Mouse (Mus musculus): Measurements from ENCODE around the gene Snd1. TPM values are rescaled to one million over a fixed set of nuclear protein-coding genes. Genes with fewer than 3 reads are reported as not detected.

The Snd1 gene
- polyA plus RNA-seq, 1 experiment from 2014 or later = 70.5 TPM

DNA sequence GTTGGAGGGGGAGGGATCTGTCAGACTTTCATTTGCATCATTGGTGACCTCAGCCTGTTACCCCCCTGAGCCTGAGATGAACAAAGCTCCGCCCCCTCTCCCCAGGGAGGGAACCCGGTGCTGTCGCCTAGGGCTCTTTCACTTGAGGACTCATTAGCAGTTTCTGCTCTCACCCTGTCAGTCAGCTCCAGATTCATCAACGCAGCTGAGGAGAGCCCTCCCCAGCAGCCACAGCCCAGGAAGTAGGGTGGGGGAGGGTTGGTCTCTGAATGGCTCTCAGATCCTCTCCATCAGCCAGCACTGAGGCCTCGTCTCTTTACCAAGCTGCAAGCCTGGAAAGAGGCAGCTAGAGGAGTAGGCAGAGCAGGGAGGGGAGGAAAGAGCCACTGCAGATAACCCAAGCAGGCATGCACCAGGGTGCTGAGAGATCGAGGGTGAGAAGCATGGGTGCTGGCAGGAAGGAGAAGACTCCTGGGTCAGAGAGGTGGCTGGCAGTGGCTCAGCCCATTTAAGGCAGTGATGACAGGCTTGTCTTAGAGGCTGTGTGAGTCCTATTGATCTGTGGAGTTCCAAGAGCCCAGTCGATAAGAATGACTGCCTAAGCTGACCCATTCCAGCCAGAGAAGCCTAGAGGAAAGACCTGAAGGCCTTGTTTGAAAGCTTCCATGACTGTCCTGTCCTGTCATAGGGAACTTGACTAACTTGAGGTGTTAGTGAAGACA, 403.2 kb downstream of the Snd1 start:
- 19% methylated on average over 7 of the region's 7 CpGs for WGBS
- Histone ChIP-seq H3K36me3 (no peaks in the 10 kb centered on the region; the same call in 1 of the 2 replicates), H3K4me1 (replicated peaks) (peaks cover 19% of the 10 kb centered on the region), H3K9ac (no peak overlapping the region), H3K27me3 (no peaks in the 10 kb centered on the region), H3K4me2 (no peak overlapping the region), H3K9me3 (replicated peaks) (no peaks in the 10 kb centered on the region), H3K27ac (no peak overlapping the region), H3K4me3 (no peak overlapping the region)
- ATAC-seq (replicated peaks; ENCODE audit: insufficient number of reproducible peaks, insufficient read depth, low FRiP score, low read depth) = 0 out of 2 replicates have a peak, but pooled peaks have one; percentile 7

DNA sequence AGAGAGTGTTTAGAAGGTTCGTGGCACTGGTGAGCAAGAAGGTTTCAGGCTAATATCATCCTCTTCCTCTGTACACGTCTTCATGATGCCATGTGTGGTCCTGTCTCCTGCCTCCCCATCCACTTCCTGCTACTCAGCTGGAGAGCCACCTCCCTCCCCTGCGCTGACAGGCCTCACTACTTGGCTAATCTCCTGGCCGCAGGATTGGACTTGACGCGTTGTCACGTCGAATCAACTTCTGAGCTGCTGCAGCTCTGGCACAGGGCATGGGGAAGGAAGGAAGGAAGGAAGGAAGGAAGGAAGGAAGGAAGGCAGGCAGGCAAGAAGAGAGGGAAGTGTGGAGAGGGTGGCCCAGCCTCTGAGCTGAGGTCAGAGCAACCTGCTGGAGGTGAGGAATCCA, 404.4 kb downstream of the Snd1 start:
- no peak overlapping the region for H3K9ac ChIP-seq
- peaks cover 19% of the 10 kb centered on the region for H3K4me1 ChIP-seq (replicated peaks)
- no peaks in the 10 kb centered on the region for H3K27me3 ChIP-seq
- no peaks in the 10 kb centered on the region for H3K9me3 ChIP-seq (replicated peaks)
- WGBS = 44% methylated on average over 8 of the region's 8 CpGs
- no peak for ATAC-seq (replicated peaks; ENCODE audit: insufficient number of reproducible peaks, insufficient read depth, low FRiP score, low read depth)
- no peak overlapping the region for H3K27ac ChIP-seq
- H3K4me2 ChIP-seq = no peak overlapping the region
- H3K4me3 ChIP-seq = no peak overlapping the region
- H3K36me3 ChIP-seq = no peaks in the 10 kb centered on the region; the same call in 1 of the 2 replicates

DNA sequence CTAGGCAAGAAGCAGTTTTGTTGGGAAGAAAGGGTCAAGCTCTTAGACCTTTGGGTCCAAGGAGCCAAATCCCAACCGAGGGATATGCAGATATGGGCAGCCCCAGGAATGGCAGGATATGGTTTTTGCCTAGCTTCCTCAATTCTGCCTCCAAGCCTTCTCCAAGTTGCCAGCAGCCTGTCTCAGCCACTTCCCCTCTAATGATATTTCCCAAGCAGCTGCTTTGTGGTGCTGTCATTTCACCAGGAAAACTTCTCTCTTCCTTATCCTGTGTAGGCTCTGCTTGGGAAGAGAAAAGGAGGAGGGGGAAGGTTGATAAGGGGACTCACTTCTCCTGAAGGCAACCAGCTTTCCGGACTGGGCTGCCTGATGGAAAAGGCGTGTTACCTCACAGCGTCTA, 406.0 kb downstream of the Snd1 start:
- 55% methylated on average over 4 of the region's 4 CpGs for WGBS

DNA sequence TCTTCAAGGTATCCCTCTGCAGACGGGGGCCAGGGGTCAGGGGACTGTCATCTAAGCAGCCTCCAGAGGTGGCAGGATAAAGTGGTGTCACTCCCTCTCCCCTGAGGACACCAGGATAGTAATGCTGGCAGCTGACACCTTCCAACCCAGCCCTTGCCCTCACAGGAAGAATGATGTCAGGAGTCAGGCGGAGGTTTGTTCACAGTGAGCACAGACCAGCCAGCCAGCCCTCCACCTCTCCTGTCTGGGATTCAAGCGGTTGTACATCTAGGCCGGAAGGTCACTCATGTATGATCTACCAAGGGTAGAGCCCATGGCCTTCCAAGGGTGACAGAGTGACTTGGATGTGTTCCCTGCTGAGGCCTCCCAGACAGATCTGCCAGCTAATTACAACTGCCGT, 408.6 kb downstream of the Snd1 start:
- H3K4me3 ChIP-seq = no peak overlapping the region
- no peak overlapping the region for H3K27ac ChIP-seq
- WGBS = 66% methylated on average over 5 of the region's 5 CpGs
- H3K9me3 ChIP-seq (replicated peaks) = no peaks in the 10 kb centered on the region
- no peak overlapping the region for H3K4me2 ChIP-seq
- no peak for ATAC-seq (replicated peaks; ENCODE audit: insufficient number of reproducible peaks, insufficient read depth, low FRiP score, low read depth)
- peaks cover 22% of the 10 kb centered on the region for H3K36me3 ChIP-seq
- H3K4me1 ChIP-seq (replicated peaks) = peaks cover 9% of the 10 kb centered on the region
- H3K27me3 ChIP-seq = no peaks in the 10 kb centered on the region
- no peak overlapping the region for H3K9ac ChIP-seq

More for the DNA sequence above, 406.0 kb downstream of the Snd1 start:
- no peaks in the 10 kb centered on the region for H3K27me3 ChIP-seq
- peaks cover 10% of the 10 kb centered on the region for H3K36me3 ChIP-seq
- H3K27ac ChIP-seq = no peak overlapping the region
- H3K9me3 ChIP-seq (replicated peaks) = no peaks in the 10 kb centered on the region
- 0 out of 2 replicates have a peak, but pooled peaks have one; percentile 6 for ATAC-seq (replicated peaks; ENCODE audit: insufficient number of reproducible peaks, insufficient read depth, low FRiP score, low read depth)
- H3K4me2 ChIP-seq = no peak overlapping the region
- no peak overlapping the region for H3K9ac ChIP-seq
- peaks cover 19% of the 10 kb centered on the region for H3K4me1 ChIP-seq (replicated peaks)
- no peak overlapping the region for H3K4me3 ChIP-seq

DNA sequence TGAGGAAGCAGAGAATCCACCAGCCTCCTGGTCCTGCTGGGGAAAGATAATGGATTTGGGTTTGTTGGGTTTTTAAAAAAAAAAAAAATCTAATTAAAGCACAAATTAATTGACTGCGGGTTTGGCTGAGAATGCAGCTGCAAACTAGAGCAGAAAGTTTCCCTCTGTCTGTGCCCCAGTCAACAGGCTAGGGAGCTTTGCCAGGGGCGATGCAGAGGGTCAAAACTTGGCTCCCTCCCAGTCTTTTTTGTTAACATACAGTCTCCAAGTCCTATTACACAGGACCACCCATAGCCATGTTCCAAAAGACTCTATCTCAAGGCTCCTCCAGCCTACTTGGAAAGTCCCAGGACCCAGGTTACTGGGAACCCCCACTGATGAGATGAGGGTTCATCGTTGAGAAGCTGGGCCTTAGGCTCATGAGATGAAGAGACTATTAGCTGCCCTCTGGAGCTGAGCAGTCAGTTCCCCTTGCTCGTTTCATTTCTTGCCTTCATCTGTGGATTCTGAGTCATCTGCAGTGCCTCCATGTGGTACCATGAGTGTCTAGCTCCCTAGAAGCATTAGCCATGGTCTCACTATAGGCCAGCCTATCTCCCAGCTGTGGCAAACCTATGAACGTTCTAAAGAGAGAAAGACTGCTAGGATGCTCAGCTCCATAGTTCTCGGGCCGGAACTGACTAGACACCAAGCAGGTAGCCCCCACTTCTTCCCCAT, 411.9 kb downstream of the Snd1 start:
- Histone ChIP-seq H3K4me3 (no peak overlapping the region), H3K4me2 (no peak overlapping the region), H3K9me3 (replicated peaks) (no peaks in the 10 kb centered on the region), H3K36me3 (peaks cover 39% of the 10 kb centered on the region), H3K27ac (no peak overlapping the region), H3K9ac (no peak overlapping the region), H3K27me3 (no peaks in the 10 kb centered on the region), H3K4me1 (replicated peaks) (no peaks in the 10 kb centered on the region)
- 86% methylated on average over 7 of the region's 7 CpGs for WGBS
- no peak for ATAC-seq (replicated peaks; ENCODE audit: insufficient number of reproducible peaks, insufficient read depth, low FRiP score, low read depth)

DNA sequence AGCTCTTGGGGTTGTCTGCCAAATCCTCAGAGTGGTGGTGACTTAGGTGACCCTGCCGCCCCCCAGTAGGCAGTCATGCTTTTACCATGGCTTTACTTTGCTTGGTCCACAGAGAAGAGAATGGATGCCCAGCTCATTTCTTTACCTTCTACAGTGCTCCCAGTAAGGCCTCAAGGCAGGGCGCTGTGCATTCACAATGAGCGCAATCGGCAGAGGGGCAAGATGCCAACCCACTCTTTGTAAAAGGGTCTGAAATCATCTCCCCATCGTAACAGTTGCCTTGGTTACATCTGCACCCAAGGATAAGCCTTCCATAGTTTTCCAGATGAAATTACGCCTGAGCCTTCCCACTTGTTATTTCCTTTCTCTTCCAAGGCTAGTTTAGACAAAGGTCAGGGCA, 415.5 kb downstream of the Snd1 start:
- H3K4me1 ChIP-seq (replicated peaks) = peaks cover 10% of the 10 kb centered on the region; the same call in 1 of the 2 replicates
- H3K9ac ChIP-seq = no peak overlapping the region
- ATAC-seq (replicated peaks; ENCODE audit: insufficient number of reproducible peaks, insufficient read depth, low FRiP score, low read depth) = no peak
- no peak overlapping the region for H3K4me3 ChIP-seq
- H3K9me3 ChIP-seq (replicated peaks) = no peaks in the 10 kb centered on the region
- H3K36me3 ChIP-seq = peaks cover 34% of the 10 kb centered on the region
- no peaks in the 10 kb centered on the region for H3K27me3 ChIP-seq
- 92% methylated on average over 6 of the region's 6 CpGs for WGBS
- no peak overlapping the region for H3K4me2 ChIP-seq
- H3K27ac ChIP-seq = no peak overlapping the region

DNA sequence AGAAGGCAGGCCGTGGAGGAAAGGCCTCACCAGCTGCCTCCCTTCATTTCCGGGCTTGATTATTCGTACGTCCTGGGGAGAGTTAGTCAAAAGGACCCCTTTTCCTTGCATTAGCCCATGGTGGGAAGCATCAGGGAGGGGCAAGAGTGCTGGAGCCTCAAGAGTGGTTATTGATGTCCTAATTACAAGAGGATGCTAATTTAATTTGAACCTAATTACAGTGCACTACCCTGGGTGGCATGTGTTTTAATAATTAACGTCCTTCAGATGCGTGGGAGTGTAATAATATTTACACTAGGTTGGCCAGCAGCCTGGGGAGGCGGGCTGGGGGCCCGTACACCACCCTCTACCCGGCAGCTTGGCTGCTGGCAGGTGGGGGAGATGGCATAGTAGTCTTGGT, 416.5 kb downstream of the Snd1 start:
- ATAC-seq (replicated peaks; ENCODE audit: insufficient number of reproducible peaks, insufficient read depth, low FRiP score, low read depth) = no peak
- H3K9me3 ChIP-seq (replicated peaks) = no peaks in the 10 kb centered on the region
- H3K36me3 ChIP-seq = peaks cover 28% of the 10 kb centered on the region
- H3K9ac ChIP-seq = no peak overlapping the region
- H3K4me3 ChIP-seq = no peak overlapping the region
- H3K4me2 ChIP-seq = no peak overlapping the region
- no peak overlapping the region for H3K27ac ChIP-seq
- H3K4me1 ChIP-seq (replicated peaks) = peaks cover 10% of the 10 kb centered on the region; the same call in 1 of the 2 replicates
- no peaks in the 10 kb centered on the region for H3K27me3 ChIP-seq
- WGBS = 57% methylated on average over 9 of the region's 9 CpGs

DNA sequence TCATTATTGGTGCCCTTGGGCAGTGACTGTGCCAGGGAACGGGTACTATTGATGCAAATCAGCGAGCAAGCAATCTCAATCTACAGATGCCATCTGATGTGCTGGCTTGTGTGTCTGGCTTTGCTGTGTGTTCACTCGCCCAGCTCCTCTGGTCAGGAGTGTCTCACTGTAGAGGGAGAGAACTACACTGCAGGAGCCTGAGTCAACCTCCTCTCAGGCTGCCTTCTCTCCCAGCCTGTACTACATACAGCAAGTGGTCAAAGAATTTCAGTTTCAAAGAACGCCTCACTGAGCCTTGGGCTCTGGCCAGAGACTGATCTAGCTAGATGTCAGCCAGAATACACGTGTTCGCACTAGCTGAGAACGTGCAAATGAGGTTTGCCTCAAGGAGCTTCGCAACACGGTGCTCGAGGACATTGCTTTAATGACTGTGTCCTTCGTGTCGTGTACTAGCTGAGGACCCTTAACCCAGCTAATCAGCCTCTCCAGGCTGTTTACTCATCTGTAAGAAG, 420.1 kb downstream of the Snd1 start:
- no peak for ATAC-seq (replicated peaks; ENCODE audit: insufficient number of reproducible peaks, insufficient read depth, low FRiP score, low read depth)

DNA sequence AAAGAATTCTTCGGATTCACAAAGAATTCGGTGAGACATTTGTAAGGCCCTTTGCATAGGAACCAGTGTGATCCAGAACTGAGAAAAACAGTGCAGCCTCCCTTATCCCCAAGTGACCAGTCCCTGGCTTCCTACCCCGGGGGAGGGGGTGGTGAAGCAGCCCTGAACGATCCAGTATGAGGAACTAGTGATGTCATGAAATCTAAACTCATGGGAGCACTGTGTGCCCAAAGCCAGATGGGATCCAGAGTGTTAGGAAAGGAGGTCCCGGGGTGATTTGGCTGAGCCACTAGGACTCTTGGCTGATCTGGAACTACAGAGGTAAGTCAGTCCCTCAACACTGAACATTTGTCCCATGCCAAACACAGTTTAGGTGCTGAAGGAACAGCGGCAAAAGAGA, 420.8 kb downstream of the Snd1 start:
- no peak for ATAC-seq (replicated peaks; ENCODE audit: insufficient number of reproducible peaks, insufficient read depth, low FRiP score, low read depth)
- Histone ChIP-seq H3K27ac (no peak overlapping the region), H3K27me3 (no peaks in the 10 kb centered on the region), H3K4me3 (no peak overlapping the region), H3K9ac (no peak overlapping the region), H3K4me1 (replicated peaks) (peaks cover 10% of the 10 kb centered on the region; the same call in 1 of the 2 replicates), H3K4me2 (no peak overlapping the region), H3K36me3 (0 out of 2 replicates have a peak, but pooled peaks cover 4% of the 10 kb centered on the region), H3K9me3 (replicated peaks) (no peaks in the 10 kb centered on the region)
- WGBS = 80% methylated on average over 6 of the region's 6 CpGs

More for the DNA sequence above, 420.1 kb downstream of the Snd1 start:
- H3K9me3 ChIP-seq (replicated peaks) = no peaks in the 10 kb centered on the region
- no peak overlapping the region for H3K4me3 ChIP-seq
- H3K36me3 ChIP-seq = peaks cover 8% of the 10 kb centered on the region; the same call in 1 of the 2 replicates
- no peaks in the 10 kb centered on the region for H3K27me3 ChIP-seq
- no peak overlapping the region for H3K27ac ChIP-seq
- no peak overlapping the region for H3K9ac ChIP-seq
- WGBS = 71% methylated on average over 12 of the region's 12 CpGs
- H3K4me2 ChIP-seq = no peak overlapping the region
- H3K4me1 ChIP-seq (replicated peaks) = peaks cover 10% of the 10 kb centered on the region; the same call in 1 of the 2 replicates

DNA sequence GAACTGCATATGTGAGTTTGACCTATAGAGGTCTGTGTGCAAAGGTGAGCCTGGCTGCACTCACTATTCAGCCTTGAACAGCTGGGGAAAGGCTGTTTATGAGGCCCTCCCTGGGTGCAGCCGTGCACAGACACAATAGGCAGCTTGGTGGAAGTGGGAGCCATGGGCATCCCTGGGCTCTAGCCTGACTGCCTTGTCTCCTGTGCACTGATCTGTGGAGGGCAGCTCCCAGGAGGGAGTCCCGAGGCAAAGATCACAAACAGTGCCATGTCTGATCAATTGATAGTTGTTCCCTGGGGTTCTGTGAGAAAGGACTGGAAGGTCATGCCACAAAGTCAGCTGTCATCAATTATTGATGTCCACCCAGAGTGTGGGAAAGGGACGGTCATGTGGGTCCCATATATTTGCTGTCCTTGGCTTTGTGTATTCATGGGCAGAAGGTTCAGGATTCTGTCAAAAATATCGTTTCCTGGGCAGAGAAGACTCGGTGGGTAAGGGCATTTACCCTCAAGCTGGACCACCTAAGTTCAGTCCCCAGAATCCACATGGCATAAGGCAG, 421.9 kb downstream of the Snd1 start:
- Histone ChIP-seq H3K9ac (no peak overlapping the region), H3K4me2 (no peak overlapping the region), H3K27me3 (no peaks in the 10 kb centered on the region), H3K4me1 (replicated peaks) (peaks cover 10% of the 10 kb centered on the region; the same call in 1 of the 2 replicates), H3K9me3 (replicated peaks) (no peaks in the 10 kb centered on the region), H3K27ac (no peak overlapping the region), H3K4me3 (no peak overlapping the region), H3K36me3 (0 out of 2 replicates have a peak, but pooled peaks cover 4% of the 10 kb centered on the region)
- WGBS = 70% methylated on average over 5 of the region's 5 CpGs
- ATAC-seq (replicated peaks; ENCODE audit: insufficient number of reproducible peaks, insufficient read depth, low FRiP score, low read depth) = no peak
